Mouse (Mus musculus) CH12.LX (cell line): Measurements from ENCODE around the gene Foxp1. TPM values are rescaled to one million over a fixed set of nuclear protein-coding genes. Genes with fewer than 3 reads are reported as not detected.

ENCODE experiments used
- DNase-seq: peaks from one replicate; pipeline ENCODE4 v3.0.0-alpha.2; 2013; ENCODE audit errors: extremely low read depth
- H3K27ac ChIP-seq: 2 replicates; pipeline ENCODE4 v1.5.1; 2012; ENCODE audit warnings: low read depth, mild to moderate bottlenecking, control low read depth, moderate library complexity; ENCODE audit not compliant: insufficient read depth
- H3K27me3 ChIP-seq: replicated peaks from 2 replicates; pipeline ENCODE3; 2012; ENCODE audit warnings: inconsistent platforms
- H3K36me3 ChIP-seq, 2 experiments: replicated peaks in 1 of 2; 2 replicates each; pipeline versions ENCODE3 to v1.6.1; 2012; ENCODE audit warnings: inconsistent platforms in 1 of 2, low read length in 1 of 2, mild to moderate bottlenecking in 1 of 2, mixed read lengths in 1 of 2, moderate library complexity in 1 of 2; ENCODE audit not compliant: control insufficient read depth in 1 of 2, insufficient read depth in 1 of 2
- H3K4me1 ChIP-seq, 2 experiments: 2 replicates each; pipeline ENCODE4 v1.6.1; 2012; ENCODE audit warnings: inconsistent platforms in 1 of 2, moderate library complexity in 1 of 2; ENCODE audit not compliant: insufficient read depth in 2 of 2, control insufficient read depth in 1 of 2
- H3K4me2 ChIP-seq: 2 replicates; pipeline ENCODE4 v1.6.1; 2012; ENCODE audit warnings: low read depth, mild to moderate bottlenecking, control low read depth; ENCODE audit not compliant: poor library complexity, insufficient read depth, severe bottlenecking
- H3K4me3 ChIP-seq, 3 experiments: fragments of 150-350 bp in 1 of 3; sonication (generic) in 1 of 3; replicated peaks in 1 of 3; 2 replicates each; pipeline versions ENCODE3 to v1.5.1; 2011 to 2012; ENCODE audit warnings: low read depth in 2 of 3, low read length in 2 of 3, mild to moderate bottlenecking in 2 of 3, moderate library complexity in 2 of 3, control low read depth in 1 of 3, improper control_type of control experiment in 1 of 3, inconsistent platforms in 1 of 3, mixed read lengths in 1 of 3; ENCODE audit not compliant: poor library complexity in 1 of 3
- H3K79me2 ChIP-seq: replicated peaks from 2 replicates; pipeline ENCODE4 v1.6.1; 2012; ENCODE audit warnings: mild to moderate bottlenecking, moderate library complexity; ENCODE audit not compliant: control insufficient read depth, poor library complexity, insufficient read depth, severe bottlenecking; ENCODE audit errors: extremely low read depth
- H3K9ac ChIP-seq: 2 replicates; pipeline ENCODE4 v1.6.1; 2012; ENCODE audit warnings: low read depth, mild to moderate bottlenecking, control low read depth, moderate library complexity; ENCODE audit not compliant: insufficient read depth
- H3K9me3 ChIP-seq: replicated peaks from 2 replicates; pipeline ENCODE3; 2012; ENCODE audit warnings: low read length, inconsistent platforms, mixed read lengths
- BHLHE40 ChIP-seq: IDR thresholded peaks from 2 replicates; pipeline ENCODE4 v1.6.1; 2011; ENCODE audit warnings: mild to moderate bottlenecking, low read depth, low read length, improper control_type of control experiment
- CTCF ChIP-seq, 2 experiments: IDR thresholded peaks in 1 of 2; conservative IDR thresholded peaks in 1 of 2; 2 replicates each; pipeline ENCODE4 v1.5.1; 2011 to 2012; ENCODE audit warnings: low read depth in 2 of 2, low read length in 2 of 2, improper control_type of control experiment in 1 of 2, inconsistent platforms in 1 of 2, mild to moderate bottlenecking in 1 of 2, moderate library complexity in 1 of 2
- EP300 ChIP-seq: IDR thresholded peaks from 2 replicates; pipeline ENCODE4 v1.6.1; 2011; ENCODE audit warnings: low read length, improper control_type of control experiment
- ETS1 ChIP-seq: conservative IDR thresholded peaks from 2 replicates; pipeline ENCODE4 v1.6.1; 2012; ENCODE audit warnings: low read depth, mild to moderate bottlenecking, inconsistent platforms, low read length, improper control_type of control experiment, moderate library complexity
- IRF4 ChIP-seq: IDR thresholded peaks from 2 replicates; pipeline ENCODE4 v1.6.1; 2014; ENCODE audit warnings: low read depth, mild to moderate bottlenecking, inconsistent platforms, low read length, improper control_type of control experiment
- JUN ChIP-seq: IDR thresholded peaks from 2 replicates; pipeline ENCODE4 v1.6.1; 2011; ENCODE audit warnings: low read depth, mild to moderate bottlenecking, low read length, improper control_type of control experiment, moderate library complexity; ENCODE audit not compliant: insufficient read depth
- KAT2A ChIP-seq: IDR thresholded peaks from 2 replicates; pipeline ENCODE4 v1.6.1; 2012; ENCODE audit warnings: low read length, improper control_type of control experiment, inconsistent platforms; ENCODE audit not compliant: insufficient replicate concordance
- MAX ChIP-seq: IDR thresholded peaks from 2 replicates; pipeline ENCODE4 v1.6.1; 2011; ENCODE audit warnings: low read length, improper control_type of control experiment
- MAZ ChIP-seq: IDR thresholded peaks from 2 replicates; pipeline ENCODE4 v1.6.1; 2012; ENCODE audit warnings: low read depth, mild to moderate bottlenecking, inconsistent platforms, low read length, improper control_type of control experiment, moderate library complexity
- MEF2A ChIP-seq: IDR thresholded peaks from 2 replicates; pipeline ENCODE4 v1.6.1; 2014; ENCODE audit warnings: low read depth, mild to moderate bottlenecking, inconsistent platforms, low read length, improper control_type of control experiment, borderline replicate concordance
- MXI1 ChIP-seq: IDR thresholded peaks from 2 replicates; pipeline ENCODE4 v1.6.1; 2011; ENCODE audit warnings: mild to moderate bottlenecking, low read depth, low read length, improper control_type of control experiment
- MYC ChIP-seq: IDR thresholded peaks from 2 replicates; pipeline ENCODE4 v1.6.1; 2011; ENCODE audit warnings: low read depth, mild to moderate bottlenecking, improper control_type of control experiment, low read length
- PAX5 ChIP-seq: IDR thresholded peaks from 2 replicates; pipeline ENCODE4 v1.6.1; 2012; ENCODE audit warnings: low read length, inconsistent platforms, mixed read lengths
- POLR2A ChIP-seq: IDR thresholded peaks from 2 replicates; pipeline ENCODE4 v1.6.1; 2011; ENCODE audit warnings: low read depth, mild to moderate bottlenecking, improper control_type of control experiment, low read length
- RAD21 ChIP-seq: IDR thresholded peaks from 2 replicates; pipeline ENCODE4 v1.6.1; 2011; ENCODE audit warnings: low read depth, mild to moderate bottlenecking, low read length, improper control_type of control experiment, moderate library complexity
- SMC3 ChIP-seq: IDR thresholded peaks from 2 replicates; pipeline ENCODE4 v1.6.1; 2011; ENCODE audit warnings: low read depth, low read length, improper control_type of control experiment
- TBP ChIP-seq: conservative IDR thresholded peaks from 2 replicates; pipeline ENCODE4 v1.6.1; 2011; ENCODE audit warnings: low read depth, low read length, improper control_type of control experiment
- ZC3H11A ChIP-seq: IDR thresholded peaks from 2 replicates; pipeline ENCODE4 v1.6.1; 2012; ENCODE audit warnings: low read depth, mild to moderate bottlenecking, inconsistent platforms, low read length, improper control_type of control experiment
- ZMIZ1 ChIP-seq: IDR thresholded peaks from 2 replicates; pipeline ENCODE4 v1.6.1; 2012; ENCODE audit warnings: low read depth, mild to moderate bottlenecking, inconsistent platforms, low read length, improper control_type of control experiment
- ZNF384 ChIP-seq: IDR thresholded peaks from 2 replicates; pipeline ENCODE4 v1.6.1; 2012; ENCODE audit warnings: low read depth, low read length, improper control_type of control experiment, inconsistent platforms
- dilution Hi-C: fragments of 300-500 bp; cut with MboI; formaldehyde crosslinking; loops from 2 replicates; pipeline ENCODE4 v1.14.3; 2020; ENCODE audit warnings: low sequenced_read_pairs; ENCODE audit not compliant: extremely low pct_unique_long_range_greater_than_20kb, extremely low pct_ligation_motif_present
- in situ Hi-C: fragments of 300-500 bp; cut with MboI; formaldehyde crosslinking; loops from 3 replicates; pipeline ENCODE4 v1.14.3; 2019; ENCODE audit warnings: low sequenced_read_pairs, low pct_ligation_motif_present, low pct_unique_long_range_greater_than_20kb, mixed read lengths
- polyA plus RNA-seq: library from polyadenylated mRNA; unstranded; fragments of >175 nt; gene quantifications from 2 replicates; pipeline ENCODE4 v1.2.1, GENCODE M21; 2012; ENCODE audit warnings: low read depth; ENCODE audit not compliant: insufficient read length
- total RNA-seq, 2 experiments: library from RNA; depleted of rRNA; stranded (reverse); fragments of 300-350 nt in 1 of 2; fragments of >200 nt in 1 of 2; gene quantifications; 2 replicates each; pipeline ENCODE4 v1.2.3; 2012 to 2014

The Foxp1 gene
- total and polyA plus RNA-seq, 3 experiments = 66.5 to 105 (median 87.4) TPM

DNA sequence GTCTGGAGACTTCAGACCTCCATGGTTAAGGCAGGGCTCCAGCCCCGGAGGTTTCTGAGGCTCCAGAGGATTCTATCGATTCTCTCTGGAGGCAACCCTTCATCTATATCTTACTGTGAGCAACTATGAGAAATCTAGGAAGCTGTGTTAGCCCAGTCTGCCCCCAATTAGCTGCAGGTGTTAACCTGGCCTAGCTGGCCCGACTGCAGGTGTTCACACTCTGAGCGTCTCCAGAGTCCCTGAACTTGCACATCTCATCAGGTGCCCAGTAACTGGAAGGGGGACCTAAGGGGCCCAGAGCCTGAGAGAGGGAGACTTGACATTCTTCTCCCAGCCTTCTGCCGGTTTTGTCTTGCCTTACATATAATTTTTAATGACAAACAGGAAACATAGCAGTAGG lies 134.5 kb downstream of the Foxp1 start:
- Histone ChIP-seq H3K79me2 (no peaks in the 10 kb centered on the region), H3K36me3 (no peaks in the 10 kb centered on the region), H3K4me3 (no peak overlapping the region), H3K27me3 (no peaks in the 10 kb centered on the region), H3K27ac (no peak overlapping the region), H3K9me3 (peaks cover 4% of the 10 kb centered on the region), H3K4me2 (no peak overlapping the region), H3K4me1 (peaks cover 24 to 48% of the 10 kb centered on the region in 2 experiments), H3K9ac (no peak overlapping the region)
- dilution Hi-C loops = no loop called here
- in situ Hi-C loops = loop anchor here (5.0 to 10.0 kb wide), 3 partner anchors 51 to 193 kb away; no protein-coding TSS in a partner anchor
- no peak for TF ChIP-seq MYC
- no peak for TF ChIP-seq JUN
- TF ChIP-seq TBP = no peak
- no peak for TF ChIP-seq ZNF384
- TF ChIP-seq SMC3 = no peak
- TF ChIP-seq IRF4 = no peak
- TF ChIP-seq EP300 = no peak
- TF ChIP-seq ETS1 = no peak
- no peak for TF ChIP-seq KAT2A
- TF ChIP-seq ZMIZ1 = no peak
- no peak for TF ChIP-seq MEF2A
- no peak for TF ChIP-seq MAZ
- no peak for TF ChIP-seq MAX
- DNase-seq = no peak

- no peak for DNase-seq
- no peak overlapping the region for H3K4me3 ChIP-seq
- TF ChIP-seq ETS1 = 0 out of 2 replicates have a peak, but pooled peaks have one; percentile 17
- 0 out of 2 replicates have a peak, but pooled peaks have one; percentile 9 for TF ChIP-seq ZC3H11A
- peak in 1 of 2 experiments; percentile 71; a peak in 3 of 4 replicates for TF ChIP-seq CTCF (conservative IDR thresholded peaks at IDR 0.05 in 1 of 2, IDR thresholded peaks at IDR 0.05 in 1 of 2; ENCODE audit: low read depth in 2 of 2, low read length in 2 of 2)
- TF ChIP-seq SMC3 = peak; percentile 73
- TF ChIP-seq BHLHE40 = 0 out of 2 replicates have a peak, but pooled peaks have one; percentile 14
- no peak for TF ChIP-seq POLR2A
- no peak for TF ChIP-seq MYC
- 0 out of 2 replicates have a peak, but pooled peaks have one; percentile 9 for TF ChIP-seq MAX
- peak; percentile 74 for TF ChIP-seq RAD21
- no peak for TF ChIP-seq MXI1
- peak; percentile 45; the same call in 1 of the 2 replicates for TF ChIP-seq IRF4
- TF ChIP-seq MEF2A = peak; percentile 39; the same call in 1 of the 2 replicates
- TF ChIP-seq PAX5 = no peak
- TF ChIP-seq, all 38 proteins: peak for 9
- H3K79me2 ChIP-seq = no peaks in the 10 kb centered on the region
- in situ Hi-C loops (loop anchor here (5.0 to 10.0 kb wide), 3 partner anchors 48 to 190 kb away; no protein-coding TSS in a partner anchor), dilution Hi-C loops (no loop called here)
- no peak overlapping the region for H3K27ac ChIP-seq
- H3K36me3 ChIP-seq = no peaks in the 10 kb centered on the region
- no peak overlapping the region for H3K9ac ChIP-seq
- peaks cover 4% of the 10 kb centered on the region for H3K9me3 ChIP-seq
- H3K4me2 ChIP-seq = no peak overlapping the region
- H3K27me3 ChIP-seq = no peaks in the 10 kb centered on the region
- peaks cover 19 to 42% of the 10 kb centered on the region in 2 experiments for H3K4me1 ChIP-seq
Observed at GRCm38 (mm10) chr6:99385059-99385604, 137.4 kb downstream of the Foxp1 start.
